Mouse (Mus musculus): Measurements from ENCODE around the gene Mapk3. TPM values are rescaled to one million over a fixed set of nuclear protein-coding genes. Genes with fewer than 3 reads are reported as not detected.

Mapk3 gene
- total and polyA plus RNA-seq, 3 experiments, result 22.4 to 48.5 (median 25.3) TPM

DNA sequence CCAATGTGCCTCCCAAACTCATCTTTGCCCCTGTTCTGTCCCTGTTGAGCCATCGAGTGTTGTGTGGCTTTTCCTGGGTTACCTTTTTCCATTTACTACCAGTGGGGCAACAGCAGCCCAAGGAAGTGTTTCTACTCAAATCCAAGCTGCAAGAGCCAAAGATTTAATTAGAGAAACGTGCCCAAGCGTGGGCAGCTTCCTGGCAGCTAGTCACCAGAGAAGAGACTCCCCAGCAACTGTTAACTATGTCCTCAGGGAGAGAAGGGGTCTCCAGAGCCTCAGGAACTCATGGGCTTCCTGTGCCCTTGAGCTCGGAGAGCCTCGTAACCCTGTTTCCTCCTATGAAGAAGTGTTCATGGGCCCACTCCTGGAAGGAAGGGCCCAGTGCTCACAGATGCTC, 18.4 kb upstream of the Mapk3 start:
- no peak for DNase-seq (ENCODE audit: extremely low read depth)
- Histone ChIP-seq H3K79me2 (replicated peaks; ENCODE audit: control insufficient read depth, extremely low read depth, insufficient read depth, poor library complexity, severe bottlenecking) (no peaks in the 10 kb centered on the region), H3K4me2 (ENCODE audit: insufficient read depth, low read depth, poor library complexity, severe bottlenecking) (no peak overlapping the region), H3K4me3 (replicated peaks in 1 of 3; ENCODE audit: low read depth in 2 of 3, low read length in 2 of 3, poor library complexity in 1 of 3) (no peak overlapping the region), H3K36me3 (replicated peaks in 1 of 2; ENCODE audit: control insufficient read depth in 1 of 2, insufficient read depth in 1 of 2, low read length in 1 of 2) (no peaks in the 10 kb centered on the region), H3K9ac (ENCODE audit: insufficient read depth, low read depth) (no peak overlapping the region), H3K9me3 (replicated peaks; ENCODE audit: low read length) (no peaks in the 10 kb centered on the region), H3K27ac (ENCODE audit: insufficient read depth, low read depth) (no peak overlapping the region), H3K27me3 (replicated peaks) (no peaks in the 10 kb centered on the region), H3K4me1 (ENCODE audit: control insufficient read depth in 1 of 2, insufficient read depth in 2 of 2) (peaks cover 8 to 9% of the 10 kb centered on the region in 2 experiments)
- in situ Hi-C loops (cut with MboI; ENCODE audit: low pct_ligation_motif_present, low pct_unique_long_range_greater_than_20kb, low sequenced_read_pairs) (no loop called here), dilution Hi-C loops (cut with MboI; ENCODE audit: extremely low pct_ligation_motif_present, extremely low pct_unique_long_range_greater_than_20kb, low sequenced_read_pairs) (no loop called here)
- TF ChIP-seq SMC3 (IDR thresholded peaks at IDR 0.05; ENCODE audit: low read depth, low read length), result no peak

DNA sequence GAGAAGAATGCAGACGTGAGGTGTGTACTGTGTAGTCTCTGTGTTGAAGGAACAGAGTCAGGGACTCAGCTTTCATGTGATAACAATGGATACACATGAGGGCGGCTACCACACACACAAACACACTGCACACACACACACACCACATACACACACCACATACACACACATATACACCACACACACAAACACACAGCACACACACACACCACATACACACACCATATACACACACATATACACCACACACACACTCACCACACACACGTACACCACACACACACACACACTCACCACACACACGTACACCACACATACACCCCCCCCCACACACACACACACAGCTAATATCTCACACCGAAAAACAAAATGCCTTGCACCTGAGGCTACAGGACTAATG, 17.9 kb upstream of the Mapk3 start:
- in situ Hi-C loops (cut with MboI; ENCODE audit: low pct_ligation_motif_present, low pct_unique_long_range_greater_than_20kb, low sequenced_read_pairs), result no loop called here
- Histone ChIP-seq H3K27me3 (replicated peaks) (no peaks in the 10 kb centered on the region), H3K27ac (ENCODE audit: insufficient read depth, low read depth) (no peak overlapping the region), H3K4me1 (ENCODE audit: control insufficient read depth in 1 of 2, insufficient read depth in 2 of 2) (peaks cover 11 to 13% of the 10 kb centered on the region in 2 experiments), H3K4me2 (ENCODE audit: insufficient read depth, low read depth, poor library complexity, severe bottlenecking) (no peak overlapping the region), H3K9ac (ENCODE audit: insufficient read depth, low read depth) (no peak overlapping the region), H3K9me3 (replicated peaks; ENCODE audit: low read length) (no peaks in the 10 kb centered on the region), H3K4me3 (replicated peaks in 1 of 3; ENCODE audit: low read depth in 2 of 3, low read length in 2 of 3, poor library complexity in 1 of 3) (no peak overlapping the region), H3K36me3 (replicated peaks in 1 of 2; ENCODE audit: control insufficient read depth in 1 of 2, insufficient read depth in 1 of 2, low read length in 1 of 2) (no peaks in the 10 kb centered on the region), H3K79me2 (replicated peaks; ENCODE audit: control insufficient read depth, extremely low read depth, insufficient read depth, poor library complexity, severe bottlenecking) (no peaks in the 10 kb centered on the region)
- no peak for DNase-seq (ENCODE audit: extremely low read depth)
- TF ChIP-seq ETS1 (conservative IDR thresholded peaks at IDR 0.05; ENCODE audit: low read depth, low read length), result no peak
- TF ChIP-seq ZKSCAN1 (IDR thresholded peaks at IDR 0.05; ENCODE audit: borderline replicate concordance, low read depth, low read length), result no peak
- no peak for TF ChIP-seq SMC3 (IDR thresholded peaks at IDR 0.05; ENCODE audit: low read depth, low read length)
- TF ChIP-seq MXI1 (IDR thresholded peaks at IDR 0.05; ENCODE audit: low read depth, low read length), result no peak
- no peak for TF ChIP-seq NRF1 (IDR thresholded peaks at IDR 0.05; ENCODE audit: low read depth, low read length)
- no peak for TF ChIP-seq BHLHE40 (IDR thresholded peaks at IDR 0.05; ENCODE audit: low read depth, low read length)
- TF ChIP-seq RAD21 (IDR thresholded peaks at IDR 0.05; ENCODE audit: low read depth, low read length), result no peak
- TF ChIP-seq HCFC1 (IDR thresholded peaks at IDR 0.05; ENCODE audit: low read depth, low read length), result no peak
- no peak for TF ChIP-seq UBTF (IDR thresholded peaks at IDR 0.05; ENCODE audit: low read depth, low read length)
- no peak for TF ChIP-seq IRF4 (IDR thresholded peaks at IDR 0.05; ENCODE audit: low read depth, low read length)
- TF ChIP-seq MAZ (IDR thresholded peaks at IDR 0.05; ENCODE audit: low read depth, low read length), result no peak
- no peak for TF ChIP-seq JUN (IDR thresholded peaks at IDR 0.05; ENCODE audit: insufficient read depth, low read depth, low read length)
- no peak for TF ChIP-seq RCOR1 (conservative IDR thresholded peaks at IDR 0.05; ENCODE audit: low read depth, low read length)
- no peak for TF ChIP-seq ZNF384 (IDR thresholded peaks at IDR 0.05; ENCODE audit: low read depth, low read length)
- no peak for TF ChIP-seq USF1 (IDR thresholded peaks at IDR 0.05; ENCODE audit: low read depth, low read length)
- no peak for TF ChIP-seq ZMIZ1 (IDR thresholded peaks at IDR 0.05; ENCODE audit: low read depth, low read length)
- no peak for TF ChIP-seq CTCF (conservative IDR thresholded peaks at IDR 0.05 in 1 of 2, IDR thresholded peaks at IDR 0.05 in 1 of 2; ENCODE audit: low read depth in 2 of 2, low read length in 2 of 2)
- no peak for TF ChIP-seq ELF1 (IDR thresholded peaks at IDR 0.05; ENCODE audit: low read depth, low read length)
- no peak for TF ChIP-seq SIN3A (IDR thresholded peaks at IDR 0.05; ENCODE audit: low read length)
- no peak for TF ChIP-seq MEF2A (IDR thresholded peaks at IDR 0.05; ENCODE audit: borderline replicate concordance, low read depth, low read length)
- dilution Hi-C loops (cut with MboI; ENCODE audit: extremely low pct_ligation_motif_present, extremely low pct_unique_long_range_greater_than_20kb, low sequenced_read_pairs), result no loop called here
